Mouse (Mus musculus): ENCODE data around the gene 1700024G13Rik. TPM values are rescaled to one million over a fixed set of nuclear protein-coding genes. Genes with fewer than 3 reads are reported as not detected.

The 1700024G13Rik gene
- total RNA-seq, 2 experiments from 2014 or later = not detected

DNA sequence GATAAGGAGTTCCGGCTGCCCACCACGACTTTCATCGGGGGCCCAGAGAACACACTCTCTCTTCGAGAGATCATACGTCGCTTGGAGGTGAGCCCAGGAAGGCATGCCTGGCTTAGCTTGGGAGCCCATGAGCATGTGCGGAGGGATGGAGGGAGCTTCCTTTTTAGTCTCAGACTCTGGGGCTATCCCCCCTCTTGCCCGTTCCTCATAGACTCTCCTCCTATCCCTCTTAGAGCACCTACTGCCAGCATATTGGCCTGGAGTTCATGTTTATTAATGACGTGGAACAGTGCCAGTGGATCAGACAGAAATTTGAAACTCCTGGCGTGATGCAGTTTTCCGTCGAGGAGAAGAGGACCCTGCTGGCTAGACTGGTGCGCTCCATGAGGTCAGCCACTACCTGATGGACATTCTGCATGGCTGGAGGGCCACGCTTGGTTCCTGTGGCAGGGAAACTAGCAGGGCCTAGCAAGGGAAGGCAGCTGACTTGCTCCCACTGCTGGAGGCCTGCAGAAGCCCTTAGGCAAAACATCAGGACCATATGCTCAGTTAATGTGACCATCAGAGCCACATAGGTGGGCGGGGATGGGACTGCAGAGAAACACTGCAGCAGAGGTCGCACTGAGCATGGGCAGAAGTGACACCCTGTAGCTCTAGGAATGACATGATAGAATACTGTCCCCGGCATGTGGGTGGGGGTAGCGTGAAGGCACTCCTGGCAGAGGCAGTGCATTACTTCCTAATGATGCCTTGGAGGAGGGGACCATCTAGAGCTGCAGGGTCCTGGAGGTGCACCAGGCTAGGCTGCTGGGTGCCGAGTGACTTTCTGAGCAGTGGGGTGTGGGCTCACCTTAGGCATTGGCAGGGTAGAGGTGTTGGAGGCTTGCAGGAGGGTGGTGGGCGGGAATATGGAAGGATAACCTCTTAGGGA lies 55.4 kb downstream of the 1700024G13Rik start:
- no peak for DNase-seq

- no peak for DNase-seq
These were observed 60.8 kb downstream of the 1700024G13Rik start for GRCm38 (mm10) chr14:32327366-32327765.

Other genes with a start within 250 kb of the 1700024G13Rik start
- gene Msmb, start 246.4 kb downstream of the 1700024G13Rik start, total RNA-seq (2021) = not detected
- 100 to 1,000 TPM; 194 to 226 TPM for gene Ncoa4, start 228.5 kb downstream of the 1700024G13Rik start, total RNA-seq (2021)
- 100 to 1,000 TPM; 119 to 145 TPM for gene Timm23, start 186.5 kb downstream of the 1700024G13Rik start, total RNA-seq (2021)
- gene Parg, start 186.4 kb downstream of the 1700024G13Rik start, total RNA-seq (2021) = 10 to 100 TPM; 58.1 to 63.2 TPM
- 1 to 10 TPM; 7.0 to 7.1 TPM for gene Ogdhl, start 66.4 kb downstream of the 1700024G13Rik start, total RNA-seq (2021)
- gene Slc18a3, start 76.5 kb upstream of the 1700024G13Rik start, total RNA-seq (2021) = not detected
- not detected for gene Chat, start 77.6 kb upstream of the 1700024G13Rik start, total RNA-seq (2021)
- gene Ercc6, start 125.1 kb upstream of the 1700024G13Rik start, total RNA-seq (2021) = 10 to 100 TPM; 11.8 to 18.6 TPM
- under 1 TPM; 0.73 to 0.76 TPM for gene Prrxl1, start 211.0 kb upstream of the 1700024G13Rik start, total RNA-seq (2021)